Mouse (Mus musculus) adrenal gland, postnatal 36 days (tissue): ENCODE data around the gene Qprt. TPM values are rescaled to one million over a fixed set of nuclear protein-coding genes. Genes with fewer than 3 reads are reported as not detected.

Source experiments
- DNase-seq, 2 experiments: peaks; one replicate each; pipeline ENCODE4 v3.0.0; 2021; ENCODE audit warnings: mixed read lengths in 1 of 2
- long read RNA-seq, 2 experiments: library from polyadenylated mRNA; stranded (forward); transcript quantifications; one replicate each; pipeline ENCODE4 v2.0.0; 2021; ENCODE audit warnings: borderline sequencing depth in 2 of 2
- total RNA-seq, 2 experiments: library from RNA; stranded (reverse); gene quantifications; 2 replicates each; pipeline ENCODE4 v1.2.3; 2021

Gene Qprt
- total RNA-seq = under 1 TPM; 0.26 to 0.40 TPM
- long read RNA-seq, experiment 1 = 0 reads
- long read RNA-seq, experiment 2 = 0 reads

- DNase-seq = no peak
Measured at GRCm38 (mm10) chr7:127121911-127122270, at the start of gene Qprt. Qprt (minus strand) TSS chr7:127122226.

- no peak for DNase-seq
Measured at GRCm38 (mm10) chr7:127166501-127166900, 44.5 kb upstream of the Qprt start.

GRCm38 (mm10) chr7:127165607-127166493, 43.8 kb upstream of the Qprt start:
- no peak for DNase-seq

GRCm38 (mm10) chr7:127164002-127164401, 42.0 kb upstream of the Qprt start:
- no peak for DNase-seq

- DNase-seq = peak; percentile 29 to 64
Measured at GRCm38 (mm10) chr7:127162546-127162945, 40.5 kb upstream of the Qprt start.

- no peak for DNase-seq
Measured at GRCm38 (mm10) chr7:127157548-127157947, 35.5 kb upstream of the Qprt start.

GRCm38 (mm10) chr7:127153477-127153876, 31.5 kb upstream of the Qprt start:
- peak; percentile 33 to 37 for DNase-seq

- DNase-seq = no peak
Measured at GRCm38 (mm10) chr7:127152464-127152863, 30.4 kb upstream of the Qprt start.

- no peak for DNase-seq
Measured at GRCm38 (mm10) chr7:127147901-127148300, 25.9 kb upstream of the Qprt start.

GRCm38 (mm10) chr7:127146267-127146603, 24.2 kb upstream of the Qprt start:
- no peak for DNase-seq

- DNase-seq = no peak
Measured at GRCm38 (mm10) chr7:127145387-127146266, 23.6 kb upstream of the Qprt start.

- DNase-seq = no peak
Measured at GRCm38 (mm10) chr7:127144412-127144811, 22.4 kb upstream of the Qprt start.

- DNase-seq = no peak
Measured at GRCm38 (mm10) chr7:127142666-127143065, 20.6 kb upstream of the Qprt start.

GRCm38 (mm10) chr7:127142214-127142613, 20.2 kb upstream of the Qprt start:
- DNase-seq = no peak

- DNase-seq = no peak
Measured at GRCm38 (mm10) chr7:127140623-127141404, 18.8 kb upstream of the Qprt start.

- DNase-seq = no peak
Measured at GRCm38 (mm10) chr7:127139562-127139961, 17.5 kb upstream of the Qprt start.

- DNase-seq = no peak
Measured at GRCm38 (mm10) chr7:127139100-127139499, 17.1 kb upstream of the Qprt start.

GRCm38 (mm10) chr7:127137262-127138017, 15.4 kb upstream of the Qprt start, which contains the start of gene Spn:
Spn (minus strand) TSS chr7:127137823.
- DNase-seq = no peak

- no peak for DNase-seq
Measured at GRCm38 (mm10) chr7:127136181-127137071, 14.4 kb upstream of the Qprt start.

- no peak for DNase-seq
Measured at GRCm38 (mm10) chr7:127134821-127135447, 12.9 kb upstream of the Qprt start.
